Mouse (Mus musculus): ENCODE data around the gene Lfng. TPM values are rescaled to one million over a fixed set of nuclear protein-coding genes. Genes with fewer than 3 reads are reported as not detected.

The Lfng gene
- polyA plus RNA-seq, 1 experiment from 2014 or later, result 9.0 TPM

DNA sequence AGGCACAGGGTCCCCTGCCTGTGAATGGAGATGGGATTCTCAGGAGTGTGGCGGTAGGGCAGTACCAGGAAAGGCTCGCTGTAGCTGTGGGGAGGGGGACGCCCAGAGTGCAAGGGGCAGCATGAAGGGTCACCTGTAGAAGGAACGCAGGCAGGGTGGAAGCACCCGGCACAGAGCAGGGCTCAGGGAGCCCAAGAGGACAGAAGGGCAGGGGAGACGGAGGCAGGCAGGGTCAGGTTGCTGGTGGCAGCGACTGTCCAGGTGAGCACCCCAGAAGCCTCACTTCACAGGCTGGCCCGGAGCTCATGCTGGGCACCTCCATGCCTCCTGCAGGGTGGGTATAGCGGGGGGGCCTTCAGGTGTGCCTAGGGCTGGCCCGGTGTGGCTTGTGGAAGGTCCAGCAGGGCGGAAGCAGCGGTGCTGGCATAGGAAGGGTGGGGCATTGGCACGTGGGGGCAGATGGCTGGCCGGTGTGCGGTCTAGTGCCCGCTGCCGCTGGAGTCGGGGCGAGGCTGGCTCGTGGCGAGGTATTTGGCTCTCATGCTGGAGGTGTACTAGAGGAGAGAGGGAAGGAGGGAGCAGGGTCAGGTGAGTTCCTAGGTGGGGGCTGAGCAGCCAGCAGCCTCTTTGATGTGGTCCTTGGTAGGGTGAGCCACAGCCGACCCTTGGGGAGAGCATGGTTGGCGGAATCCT lies 16.0 kb downstream of the Lfng start:
- no peak overlapping the region for H3K4me2 ChIP-seq (ENCODE audit: low read depth, severe bottlenecking)
- no peaks in the 10 kb centered on the region for H3K27me3 ChIP-seq (ENCODE audit: control insufficient read depth, insufficient read depth, low read length)
- H3K36me3 ChIP-seq (ENCODE audit: control insufficient read depth, insufficient read depth, low read length), result peaks cover 35% of the 10 kb centered on the region
- WGBS, result 91% methylated on average over 23 of the region's 23 CpGs
- no peak overlapping the region for H3K27ac ChIP-seq (replicated peaks; ENCODE audit: low read depth, low read length)
- no peak for DNase-seq (ENCODE audit: low spot score)
- H3K4me1 ChIP-seq (ENCODE audit: control insufficient read depth, insufficient read depth, low read length), result no peaks in the 10 kb centered on the region
- no peak for ATAC-seq (ENCODE audit: insufficient number of reproducible peaks, low FRiP score, low TSS enrichment, low read depth)
- H3K9ac ChIP-seq (ENCODE audit: low read length), result no peak overlapping the region
- no peaks in the 10 kb centered on the region; the same call in 1 of the 2 replicates for H3K9me3 ChIP-seq (ENCODE audit: control insufficient read depth, low read length)
- no peak overlapping the region for H3K4me3 ChIP-seq (ENCODE audit: low read depth, low read length)

DNA sequence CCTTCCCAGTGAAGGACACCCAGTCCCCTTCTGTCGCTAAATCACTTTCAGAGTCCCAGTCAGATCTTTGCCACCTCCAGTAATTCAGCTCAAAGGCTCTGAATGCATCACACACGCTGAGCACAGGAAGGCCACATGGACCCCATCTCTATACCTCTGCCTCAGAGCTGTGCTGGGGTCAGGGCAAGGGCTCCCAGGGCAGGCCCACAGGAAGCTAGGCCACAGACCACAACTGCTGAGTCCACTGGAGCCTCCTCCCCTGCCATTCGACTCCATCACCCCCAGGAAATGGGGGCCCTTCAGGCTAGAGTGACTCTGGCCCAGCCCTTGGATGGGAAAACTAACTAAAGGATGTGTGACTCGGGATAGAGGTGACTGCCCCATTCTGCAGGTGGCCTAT lies 16.7 kb downstream of the Lfng start:
- Histone ChIP-seq H3K9ac (ENCODE audit: low read length) (no peak overlapping the region), H3K36me3 (ENCODE audit: control insufficient read depth, insufficient read depth, low read length) (peaks cover 42% of the 10 kb centered on the region), H3K9me3 (ENCODE audit: control insufficient read depth, low read length) (no peaks in the 10 kb centered on the region; the same call in 1 of the 2 replicates), H3K4me1 (ENCODE audit: control insufficient read depth, insufficient read depth, low read length) (no peaks in the 10 kb centered on the region), H3K27ac (replicated peaks; ENCODE audit: low read depth, low read length) (no peak overlapping the region), H3K27me3 (ENCODE audit: control insufficient read depth, insufficient read depth, low read length) (no peaks in the 10 kb centered on the region), H3K4me3 (ENCODE audit: low read depth, low read length) (no peak overlapping the region), H3K4me2 (ENCODE audit: low read depth, severe bottlenecking) (no peak overlapping the region)
- ATAC-seq (ENCODE audit: insufficient number of reproducible peaks, low FRiP score, low TSS enrichment, low read depth), result no peak
- no peak for DNase-seq (ENCODE audit: low spot score)
- 75% methylated on average over 4 of the region's 4 CpGs for WGBS

- WGBS, result 97% methylated on average over 5 of the region's 5 CpGs
- Histone ChIP-seq H3K27me3 (ENCODE audit: control insufficient read depth, insufficient read depth, low read length) (no peaks in the 10 kb centered on the region), H3K4me2 (ENCODE audit: low read depth, severe bottlenecking) (no peak overlapping the region), H3K27ac (replicated peaks; ENCODE audit: low read depth, low read length) (no peak overlapping the region), H3K4me3 (ENCODE audit: low read depth, low read length) (no peak overlapping the region), H3K36me3 (ENCODE audit: control insufficient read depth, insufficient read depth, low read length) (peaks cover 46% of the 10 kb centered on the region), H3K4me1 (ENCODE audit: control insufficient read depth, insufficient read depth, low read length) (no peaks in the 10 kb centered on the region), H3K9ac (ENCODE audit: low read length) (no peak overlapping the region), H3K9me3 (ENCODE audit: control insufficient read depth, low read length) (no peaks in the 10 kb centered on the region; the same call in 1 of the 2 replicates)
- ATAC-seq (ENCODE audit: insufficient number of reproducible peaks, low FRiP score, low TSS enrichment, low read depth), result no peak
- DNase-seq (ENCODE audit: low spot score), result no peak
Measured at GRCm38 (mm10) chr5:140624238-140624637, 17.1 kb downstream of the Lfng start.

DNA sequence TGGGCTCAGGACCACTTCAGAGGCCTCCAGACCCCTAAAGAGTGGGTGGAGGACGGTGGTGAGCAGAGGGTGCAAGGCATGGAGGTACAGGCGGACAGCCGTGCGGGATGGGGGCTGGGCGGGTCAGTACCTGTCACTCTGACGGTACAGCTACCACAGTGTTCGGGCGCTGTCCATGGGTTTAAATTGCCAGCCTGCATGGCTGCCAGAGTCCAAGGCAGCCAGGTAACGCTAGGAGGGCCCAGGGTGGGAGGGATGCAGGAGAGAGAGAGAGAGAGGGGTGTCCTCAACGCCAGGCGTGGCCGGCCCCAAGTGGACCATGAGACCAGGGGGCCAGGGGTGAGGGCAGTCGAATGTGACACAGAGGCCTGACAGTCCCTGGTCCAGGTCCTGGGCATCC lies 17.8 kb downstream of the Lfng start:
- Histone ChIP-seq H3K9ac (ENCODE audit: low read length) (no peak overlapping the region), H3K27me3 (ENCODE audit: control insufficient read depth, insufficient read depth, low read length) (no peaks in the 10 kb centered on the region), H3K4me1 (ENCODE audit: control insufficient read depth, insufficient read depth, low read length) (no peaks in the 10 kb centered on the region), H3K27ac (replicated peaks; ENCODE audit: low read depth, low read length) (no peak overlapping the region), H3K4me3 (ENCODE audit: low read depth, low read length) (no peak overlapping the region), H3K4me2 (ENCODE audit: low read depth, severe bottlenecking) (no peak overlapping the region), H3K36me3 (ENCODE audit: control insufficient read depth, insufficient read depth, low read length) (peaks cover 51% of the 10 kb centered on the region), H3K9me3 (ENCODE audit: control insufficient read depth, low read length) (no peaks in the 10 kb centered on the region; the same call in 1 of the 2 replicates)
- 0 out of 2 replicates have a peak, but pooled peaks have one; percentile 5 for ATAC-seq (ENCODE audit: insufficient number of reproducible peaks, low FRiP score, low TSS enrichment, low read depth)
- WGBS, result 93% methylated on average over 13 of the region's 13 CpGs
- no peak for DNase-seq (ENCODE audit: low spot score)

DNA sequence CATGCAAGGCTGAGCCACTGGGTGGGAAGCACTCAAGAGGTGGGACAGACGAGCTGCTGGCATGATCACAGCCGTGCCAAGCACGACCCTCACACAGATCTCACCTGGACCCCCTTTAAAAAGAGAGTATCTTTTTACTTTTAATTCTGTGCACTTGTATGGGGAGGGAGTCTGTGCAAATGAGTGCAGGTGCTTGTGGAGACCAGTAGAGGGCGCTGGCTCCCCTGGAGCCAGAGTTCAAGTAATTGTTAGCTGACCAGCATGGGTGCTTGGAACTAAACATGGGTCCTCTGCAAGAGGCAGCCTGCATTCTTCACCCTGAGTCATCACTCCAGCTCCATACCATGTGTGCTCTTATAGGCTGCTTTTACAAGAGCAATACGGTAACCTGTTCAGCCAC lies 20.5 kb downstream of the Lfng start:
- Histone ChIP-seq H3K4me1 (ENCODE audit: control insufficient read depth, insufficient read depth, low read length) (no peaks in the 10 kb centered on the region), H3K36me3 (ENCODE audit: control insufficient read depth, insufficient read depth, low read length) (peaks cover 57% of the 10 kb centered on the region), H3K27me3 (ENCODE audit: control insufficient read depth, insufficient read depth, low read length) (no peaks in the 10 kb centered on the region), H3K27ac (replicated peaks; ENCODE audit: low read depth, low read length) (no peak overlapping the region), H3K4me2 (ENCODE audit: low read depth, severe bottlenecking) (no peak overlapping the region), H3K9ac (ENCODE audit: low read length) (no peak overlapping the region), H3K9me3 (ENCODE audit: control insufficient read depth, low read length) (no peaks in the 10 kb centered on the region; the same call in 1 of the 2 replicates), H3K4me3 (ENCODE audit: low read depth, low read length) (no peak overlapping the region)
- DNase-seq (ENCODE audit: low spot score) (no peak), ATAC-seq (ENCODE audit: insufficient number of reproducible peaks, low FRiP score, low TSS enrichment, low read depth) (no peak)
- WGBS, result 93% methylated on average over 5 of the region's 5 CpGs

GRCm38 (mm10) chr5:140628995-140629394 lies 21.9 kb downstream of the Lfng start:
- H3K9ac ChIP-seq (ENCODE audit: low read length), result no peak overlapping the region
- no peaks in the 10 kb centered on the region; the same call in 1 of the 2 replicates for H3K9me3 ChIP-seq (ENCODE audit: control insufficient read depth, low read length)
- no peaks in the 10 kb centered on the region for H3K4me1 ChIP-seq (ENCODE audit: control insufficient read depth, insufficient read depth, low read length)
- ATAC-seq (ENCODE audit: insufficient number of reproducible peaks, low FRiP score, low TSS enrichment, low read depth) (no peak), DNase-seq (ENCODE audit: low spot score) (no peak)
- no peak overlapping the region for H3K4me3 ChIP-seq (ENCODE audit: low read depth, low read length)
- no peak overlapping the region for H3K4me2 ChIP-seq (ENCODE audit: low read depth, severe bottlenecking)
- peaks cover 55% of the 10 kb centered on the region for H3K36me3 ChIP-seq (ENCODE audit: control insufficient read depth, insufficient read depth, low read length)
- no peaks in the 10 kb centered on the region for H3K27me3 ChIP-seq (ENCODE audit: control insufficient read depth, insufficient read depth, low read length)
- no peak overlapping the region for H3K27ac ChIP-seq (replicated peaks; ENCODE audit: low read depth, low read length)
- 93% methylated on average over 9 of the region's 9 CpGs for WGBS

DNA sequence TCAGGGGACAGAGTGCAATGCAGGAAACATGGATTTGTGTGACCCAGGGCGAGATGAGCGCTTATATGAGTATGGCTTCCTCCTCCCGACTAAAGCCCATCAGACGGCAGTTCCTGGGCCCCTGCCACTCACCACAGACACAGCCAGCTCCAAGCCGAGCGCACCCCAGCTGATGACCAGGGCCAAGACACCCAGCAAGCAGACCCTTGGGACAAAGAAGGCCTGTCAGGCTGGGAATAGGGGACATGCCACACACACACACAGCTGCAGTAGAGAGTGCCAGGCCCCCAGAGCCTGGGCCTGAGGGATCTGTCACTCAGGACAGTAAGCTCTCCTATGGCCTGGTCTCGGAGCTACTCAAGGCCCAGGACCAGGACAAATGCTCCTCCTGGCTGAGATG lies 26.3 kb downstream of the Lfng start:
- H3K4me3 ChIP-seq (ENCODE audit: low read depth, low read length), result no peak overlapping the region
- H3K27ac ChIP-seq (replicated peaks; ENCODE audit: low read depth, low read length), result no peak overlapping the region
- no peaks in the 10 kb centered on the region for H3K9me3 ChIP-seq (ENCODE audit: control insufficient read depth, low read length)
- H3K4me1 ChIP-seq (ENCODE audit: control insufficient read depth, insufficient read depth, low read length), result no peaks in the 10 kb centered on the region
- H3K36me3 ChIP-seq (ENCODE audit: control insufficient read depth, insufficient read depth, low read length), result peaks cover 52% of the 10 kb centered on the region
- no peak overlapping the region for H3K4me2 ChIP-seq (ENCODE audit: low read depth, severe bottlenecking)
- ATAC-seq (ENCODE audit: insufficient number of reproducible peaks, low FRiP score, low TSS enrichment, low read depth) (no peak), DNase-seq (ENCODE audit: low spot score) (no peak)
- no peak overlapping the region for H3K9ac ChIP-seq (ENCODE audit: low read length)
- 91% methylated on average over 7 of the region's 7 CpGs for WGBS
- no peaks in the 10 kb centered on the region for H3K27me3 ChIP-seq (ENCODE audit: control insufficient read depth, insufficient read depth, low read length)

GRCm38 (mm10) chr5:140634798-140635722 lies 27.9 kb downstream of the Lfng start:
- 92% methylated on average over 26 of the region's 26 CpGs for WGBS
- no peak for ATAC-seq (ENCODE audit: insufficient number of reproducible peaks, low FRiP score, low TSS enrichment, low read depth)
- DNase-seq (ENCODE audit: low spot score), result no peak
- Histone ChIP-seq H3K27me3 (ENCODE audit: control insufficient read depth, insufficient read depth, low read length) (no peaks in the 10 kb centered on the region), H3K4me1 (ENCODE audit: control insufficient read depth, insufficient read depth, low read length) (no peaks in the 10 kb centered on the region), H3K36me3 (ENCODE audit: control insufficient read depth, insufficient read depth, low read length) (peaks cover 44% of the 10 kb centered on the region), H3K4me3 (ENCODE audit: low read depth, low read length) (no peak overlapping the region), H3K9me3 (ENCODE audit: control insufficient read depth, low read length) (no peaks in the 10 kb centered on the region), H3K4me2 (ENCODE audit: low read depth, severe bottlenecking) (no peak overlapping the region), H3K9ac (ENCODE audit: low read length) (no peak overlapping the region), H3K27ac (replicated peaks; ENCODE audit: low read depth, low read length) (no peak overlapping the region)
